Mouse (Mus musculus) kidney, postnatal 4 days (tissue): ENCODE measurements around the gene Ugt1a10.
"Not testable (repeated sequence)": the region's sequence is repeated elsewhere in the genome, so short reads cannot be mapped to it uniquely, and the experiment has no call there.

ENCODE experiments used
- DNase-seq, 2 experiments: peaks; one replicate each; pipeline ENCODE4 v3.0.0; 2021; ENCODE audit warnings: mixed read lengths in 2 of 2

The Ugt1a10 gene

GRCm38 (mm10) chr1:88055088-88055487 is at the start of gene Ugt1a10:
Ugt1a10 (plus strand) TSS chr1:88055388.
- DNase-seq = no peak

DNA sequence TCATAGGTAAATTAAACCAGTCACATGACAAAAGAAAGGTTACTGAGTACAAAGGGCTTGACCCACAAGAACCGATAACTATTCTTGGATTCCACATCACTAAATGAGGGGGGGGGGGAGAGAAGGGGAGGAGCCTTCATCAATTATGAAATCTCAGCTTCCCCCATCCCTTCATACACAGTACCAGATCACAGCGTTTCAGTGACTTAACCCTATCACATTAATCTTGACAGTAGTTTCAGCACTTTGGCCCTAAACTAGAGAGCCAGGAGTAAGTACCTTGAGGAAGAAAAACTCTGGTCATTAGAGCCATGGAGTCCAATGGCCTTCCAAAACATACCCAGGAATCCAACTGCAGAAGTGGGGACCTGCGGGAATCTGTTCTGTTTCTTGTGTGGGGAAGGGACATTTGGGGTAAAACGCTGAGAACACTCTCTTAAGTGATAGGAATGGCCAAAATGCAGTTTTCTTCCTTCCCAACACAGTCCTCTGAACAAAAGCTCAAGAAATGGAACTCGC is 47.4 kb upstream of the Ugt1a10 start:
- no peak for DNase-seq

DNA sequence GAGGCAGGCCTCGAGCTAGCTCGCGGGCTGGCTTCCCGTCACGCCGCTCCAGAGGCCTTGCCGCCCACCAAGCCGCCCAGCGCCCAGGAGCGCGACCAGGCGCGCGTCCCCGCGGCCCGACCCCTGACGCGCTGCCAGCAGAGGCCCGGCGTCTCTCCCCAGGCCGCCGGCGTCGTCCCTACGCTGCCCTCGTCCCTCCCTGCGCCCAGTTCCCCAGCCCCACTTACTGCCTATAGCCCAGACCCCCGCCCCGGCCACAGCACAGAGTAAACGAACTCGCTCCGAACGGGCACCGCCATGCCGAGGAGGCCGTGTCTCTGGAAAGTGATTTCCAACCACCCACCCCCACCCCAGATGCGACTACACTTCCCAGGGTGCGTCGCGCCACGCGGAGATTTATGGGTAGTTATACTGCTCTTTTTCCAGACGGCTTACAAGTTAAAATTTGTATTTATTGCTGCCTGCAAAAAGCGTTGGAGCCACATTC is 46.9 kb upstream of the Ugt1a10 start, which contains the start of gene Usp40:
Gene Usp40, minus strand, starts transcription at position 341 of the 487 bp plus-strand sequence.
- DNase-seq = peak; percentile 85 to 91

DNA sequence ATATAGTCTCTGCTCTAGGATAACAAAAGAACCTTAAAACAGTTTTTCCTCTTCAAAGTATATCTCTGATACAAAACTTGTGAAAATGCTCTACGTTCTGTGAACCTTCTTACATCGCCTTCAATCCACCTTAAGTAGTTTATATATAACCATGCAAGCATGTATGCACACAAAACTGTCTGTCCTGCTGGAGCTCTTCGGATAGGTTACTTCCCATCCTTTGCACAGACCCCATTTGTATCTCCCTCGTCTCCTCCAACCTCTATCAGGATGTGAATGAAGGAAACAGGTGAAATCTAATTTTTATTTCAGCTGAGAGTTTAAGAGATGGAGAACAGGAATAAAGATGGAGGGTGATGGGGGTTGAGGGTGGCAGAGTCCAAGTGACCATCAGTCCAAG is 46.5 kb upstream of the Ugt1a10 start:
- DNase-seq = no peak

- DNase-seq = no peak
Observed at GRCm38 (mm10) chr1:88009521-88009920, 45.7 kb upstream of the Ugt1a10 start.

DNA sequence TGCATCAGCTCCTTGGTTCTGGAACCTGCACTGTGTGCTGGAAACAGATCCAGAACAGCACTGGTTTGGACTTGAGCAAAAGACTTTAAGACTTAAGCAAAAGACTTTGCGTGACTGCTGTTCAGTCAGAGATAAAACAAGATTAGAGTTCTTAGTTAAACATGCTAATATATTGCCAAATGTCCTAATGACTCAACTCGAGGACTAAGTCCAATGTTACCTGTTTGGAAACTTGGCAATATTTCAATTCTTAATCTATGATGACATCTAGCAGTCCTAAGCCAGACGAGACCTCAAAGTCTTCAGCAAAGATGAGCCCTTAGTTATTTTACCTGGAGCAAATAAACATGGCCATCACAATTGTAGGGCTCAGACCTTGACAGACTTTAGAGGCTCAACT is 41.5 kb upstream of the Ugt1a10 start:
- no peak for DNase-seq

DNA sequence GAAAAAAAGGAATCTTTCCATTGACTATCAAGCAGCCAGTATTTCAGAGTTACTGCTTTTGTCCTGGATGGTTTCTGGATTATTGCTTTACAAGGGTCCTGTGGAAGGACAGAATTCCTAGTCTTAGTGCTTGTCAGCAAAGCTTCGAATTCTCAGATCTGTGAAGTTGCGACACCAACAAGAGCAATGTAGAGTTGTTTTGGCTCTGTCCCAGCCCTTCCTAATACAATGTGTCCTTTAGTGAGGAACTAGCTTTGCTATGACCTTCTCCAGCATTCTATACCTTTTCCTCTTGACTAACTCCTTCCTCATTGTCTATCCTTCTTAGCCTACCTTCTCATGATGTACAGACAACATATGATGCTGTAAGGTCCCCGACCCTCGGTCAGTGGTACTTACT is 41.0 kb upstream of the Ugt1a10 start:
- DNase-seq = no peak

DNA sequence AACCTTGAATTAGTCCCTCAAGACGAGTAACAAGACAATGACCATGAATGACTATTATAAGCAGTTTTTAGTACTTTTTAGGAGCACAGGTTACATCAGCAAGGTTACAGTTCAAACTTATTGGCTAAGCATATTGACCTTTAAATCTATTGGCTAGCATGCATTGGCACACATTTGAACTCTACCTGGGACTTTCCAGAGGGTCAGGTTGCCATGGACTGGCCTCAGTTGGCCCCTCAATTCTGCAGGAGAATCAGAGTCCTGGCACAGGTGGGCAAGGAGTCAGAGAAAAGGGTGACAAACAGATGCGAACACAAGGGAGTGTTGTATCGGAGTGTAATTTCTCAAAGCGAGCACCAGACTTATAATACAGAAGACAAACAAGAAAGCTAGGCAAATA is 40.5 kb upstream of the Ugt1a10 start:
- no peak for DNase-seq

- no peak for DNase-seq
Observed at GRCm38 (mm10) chr1:88015371-88015770, 39.8 kb upstream of the Ugt1a10 start.

GRCm38 (mm10) chr1:88025244-88025643 is 29.9 kb upstream of the Ugt1a10 start:
- DNase-seq = not testable (repeated sequence)

GRCm38 (mm10) chr1:88043044-88043443 is 12.1 kb upstream of the Ugt1a10 start:
- not testable (repeated sequence) for DNase-seq

DNA sequence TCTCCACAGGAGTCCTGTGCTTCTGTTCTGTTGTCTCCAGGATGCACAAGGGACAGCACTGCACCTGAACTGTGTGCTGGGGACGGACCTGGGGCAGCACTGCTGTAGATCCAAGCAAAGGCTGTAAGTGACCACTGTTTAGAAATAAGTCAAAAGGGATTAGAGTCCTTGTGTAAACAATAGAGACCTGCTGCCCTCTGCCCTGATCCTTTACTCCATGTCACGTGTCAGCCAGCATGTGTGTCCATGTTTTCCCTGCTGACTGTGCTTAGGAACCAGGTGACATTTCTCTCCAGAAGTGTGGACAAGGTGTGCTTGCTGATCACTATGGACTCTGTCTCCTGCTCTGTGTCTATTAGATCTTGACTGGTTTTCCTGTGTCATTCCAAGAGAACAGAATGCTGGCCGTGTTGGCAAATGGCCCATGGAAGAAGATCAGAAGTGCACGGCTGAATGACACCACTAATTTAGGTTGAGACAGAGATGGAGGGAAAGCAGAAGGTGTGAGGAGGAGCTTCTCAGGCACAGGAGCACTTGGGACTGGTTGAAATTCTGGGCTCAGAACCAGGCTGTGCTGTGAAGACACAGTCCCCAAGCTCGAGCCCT is 10.3 kb upstream of the Ugt1a10 start:
- DNase-seq = peak; percentile 7 to 18

GRCm38 (mm10) chr1:88047408-88047807 is 7.8 kb upstream of the Ugt1a10 start:
- not testable (repeated sequence) for DNase-seq

- not testable (repeated sequence) for DNase-seq
Observed at GRCm38 (mm10) chr1:88066472-88067102, 11.4 kb downstream of the Ugt1a10 start.

- DNase-seq = no peak
Observed at GRCm38 (mm10) chr1:88070495-88070894, 15.3 kb downstream of the Ugt1a10 start, which contains the start of gene Ugt1a9. Ugt1a9 (plus strand) TSS chr1:88070800.

DNA sequence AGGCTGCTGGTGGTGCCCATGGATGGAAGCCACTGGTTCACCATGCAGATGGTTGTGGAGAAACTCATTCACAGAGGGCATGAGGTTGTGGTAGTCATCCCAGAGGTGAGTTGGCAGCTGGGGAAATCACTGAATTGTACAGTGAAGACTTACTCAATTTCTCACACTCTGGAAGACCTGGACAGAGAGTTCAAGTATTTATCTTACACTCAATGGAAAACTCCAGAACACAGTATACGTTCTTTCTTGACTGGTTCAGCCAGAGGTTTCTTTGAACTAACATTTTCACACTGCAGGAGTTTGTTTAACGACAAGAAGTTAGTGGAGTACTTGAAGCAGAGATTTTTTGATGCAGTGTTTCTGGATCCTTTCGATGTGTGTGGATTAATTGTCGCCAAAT is 15.7 kb downstream of the Ugt1a10 start:
- no peak for DNase-seq

DNA sequence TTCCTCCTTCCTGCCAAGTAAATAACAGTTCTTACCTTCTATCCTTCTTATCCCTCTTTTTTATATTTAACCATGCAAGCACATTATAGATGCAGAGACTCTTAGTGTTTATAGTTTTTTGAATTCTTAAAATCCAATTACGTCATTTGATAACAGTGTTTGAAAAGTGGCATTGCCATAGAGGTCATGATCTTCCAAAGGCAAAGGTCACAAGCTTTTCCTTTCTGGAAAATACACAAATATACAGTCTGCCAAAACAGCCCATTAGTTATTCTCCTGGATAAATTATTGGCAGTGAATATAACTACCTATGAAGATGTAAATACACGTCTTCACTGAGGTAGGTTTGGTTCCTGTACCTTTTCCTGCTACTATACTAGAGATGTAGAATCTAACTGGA is 19.3 kb downstream of the Ugt1a10 start:
- DNase-seq = no peak

DNA sequence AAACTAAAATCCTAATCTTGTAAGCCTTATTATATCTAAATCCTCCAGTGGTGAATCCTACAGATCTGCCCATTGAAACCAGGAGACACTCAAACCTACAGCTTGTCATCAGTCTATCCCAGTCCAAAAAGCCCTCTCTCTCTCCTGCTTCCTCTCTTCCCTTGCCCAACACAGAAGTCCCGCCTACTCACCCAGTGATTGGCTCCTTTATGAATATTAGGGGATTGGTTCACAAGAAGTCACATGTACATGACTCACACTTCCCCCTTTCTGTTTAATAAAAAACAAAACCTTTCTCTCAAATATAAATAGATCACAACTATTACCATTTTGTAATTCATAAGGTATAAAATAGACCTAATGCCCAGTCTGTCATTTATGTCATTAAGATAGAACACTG is 21.9 kb downstream of the Ugt1a10 start:
- no peak for DNase-seq

GRCm38 (mm10) chr1:88081670-88082069 is 26.5 kb downstream of the Ugt1a10 start:
- no peak for DNase-seq

GRCm38 (mm10) chr1:88086125-88086524 is 30.9 kb downstream of the Ugt1a10 start:
- DNase-seq = no peak

GRCm38 (mm10) chr1:88087513-88087912 is 32.3 kb downstream of the Ugt1a10 start, which contains the start of gene Ugt1a8:
Ugt1a8 (plus strand) TSS chr1:88087813.
- no peak for DNase-seq

GRCm38 (mm10) chr1:88092341-88092740 is 37.2 kb downstream of the Ugt1a10 start:
- no peak for DNase-seq

DNA sequence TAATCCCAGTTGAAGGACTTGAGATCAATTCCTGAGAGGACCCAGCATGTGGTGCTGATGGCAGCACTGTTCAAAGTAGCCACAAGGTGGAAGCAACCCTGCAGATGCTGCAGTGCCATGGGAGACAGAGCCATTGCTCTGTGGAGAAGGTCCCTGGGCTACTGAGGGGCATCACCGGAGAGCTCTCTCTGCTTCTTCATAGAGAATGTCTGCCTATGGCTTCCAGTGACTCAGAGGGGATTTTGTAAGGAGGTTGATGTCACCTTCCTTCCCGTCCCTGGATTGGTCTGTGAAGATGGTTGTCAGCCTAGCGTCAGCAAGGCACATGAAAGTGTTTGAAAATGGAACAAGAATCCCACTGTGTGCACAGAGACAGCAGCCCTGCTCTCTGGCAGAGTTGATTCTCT is 39.1 kb downstream of the Ugt1a10 start:
- DNase-seq = peak; percentile 32 to 52

DNA sequence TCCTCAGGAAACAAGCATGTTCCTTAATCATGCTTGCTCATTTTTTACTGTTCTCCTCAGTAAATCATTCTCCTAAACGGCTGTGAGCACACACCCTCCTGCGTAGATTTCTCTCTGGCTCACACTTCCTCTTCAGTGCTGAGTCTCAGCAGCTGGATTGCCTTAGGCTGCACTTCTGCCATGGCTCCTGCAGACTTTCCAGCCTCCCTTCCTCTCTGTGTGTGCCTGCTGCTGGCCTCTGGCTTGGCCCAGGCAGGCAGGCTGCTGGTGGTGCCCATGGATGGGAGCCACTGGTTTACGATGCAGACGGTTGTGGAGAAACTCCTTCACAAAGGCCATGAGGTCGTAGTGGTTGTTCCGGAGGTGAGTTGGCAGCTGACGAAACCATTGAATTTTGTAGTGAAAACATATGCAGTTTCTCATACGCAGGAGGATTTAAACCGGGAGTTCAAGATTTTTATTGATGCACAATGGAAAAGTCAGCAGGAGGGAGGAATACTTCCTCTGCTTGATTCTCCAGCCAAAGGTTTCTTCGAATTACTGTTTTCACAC is 39.8 kb downstream of the Ugt1a10 start, which contains the start of gene Ugt1a7c:
Gene Ugt1a7c, plus strand, starts transcription at position 122 of the 552 bp plus-strand sequence.
- DNase-seq = peak; percentile 66 to 77
